Mouse (Mus musculus) G1E (cell line): ENCODE results near the gene Tceal5. TPM values are rescaled to one million over a fixed set of nuclear protein-coding genes. Genes with fewer than 3 reads are reported as not detected.
A peak's percentile ranks its signal among the peaks of the same experiment; 100 is the strongest.

Experiments used
- ATAC-seq: 2 replicates; pipeline ENCODE4 v1.8.0; 2016; ENCODE audit warnings: mild to moderate bottlenecking; ENCODE audit not compliant: insufficient number of reproducible peaks, poor library complexity, low FRiP score, severe bottlenecking; ENCODE audit errors: extremely low read depth
- DNase-seq: peaks from one replicate; pipeline ENCODE4 v3.0.0; 2012; ENCODE audit warnings: low spot score
- H3K27me3 ChIP-seq: 2 replicates; pipeline ENCODE4 v1.6.1; 2012; ENCODE audit warnings: mild to moderate bottlenecking, low read length, inconsistent platforms; ENCODE audit not compliant: insufficient read depth
- H3K36me3 ChIP-seq: replicated peaks from 2 replicates; pipeline ENCODE3; 2012; ENCODE audit warnings: mild to moderate bottlenecking, inconsistent platforms
- H3K4me1 ChIP-seq: 2 replicates; pipeline ENCODE4 v1.6.1; 2012; ENCODE audit warnings: low read depth, low read length, inconsistent platforms, mixed read lengths; ENCODE audit not compliant: insufficient read depth
- H3K4me3 ChIP-seq: 2 replicates; pipeline ENCODE4 v1.5.1; 2012; ENCODE audit warnings: low read depth, mild to moderate bottlenecking, inconsistent platforms, low read length, moderate library complexity, mixed read lengths
- H3K9me3 ChIP-seq: replicated peaks from 2 replicates; pipeline ENCODE4 v1.6.1; 2012; ENCODE audit warnings: inconsistent platforms
- CTCF ChIP-seq: IDR thresholded peaks from 2 replicates; pipeline ENCODE4 v1.5.1; 2012; ENCODE audit warnings: low read depth, low read length, inconsistent platforms, mixed read lengths
- GATA1 ChIP-seq: IDR thresholded peaks from 2 replicates; pipeline ENCODE4 v1.6.1; 2012; ENCODE audit warnings: borderline replicate concordance, low read length, inconsistent platforms, mixed read lengths
- GATA2 ChIP-seq: IDR thresholded peaks from 2 replicates; pipeline ENCODE4 v1.6.1; 2012; ENCODE audit warnings: low read depth, low read length, inconsistent platforms, borderline replicate concordance
- POLR2AphosphoS5 ChIP-seq: IDR thresholded peaks from 2 replicates; pipeline ENCODE4 v1.6.1; 2012; ENCODE audit warnings: low read depth, low read length, inconsistent platforms; ENCODE audit not compliant: insufficient replicate concordance
- TAL1 ChIP-seq: conservative IDR thresholded peaks from 2 replicates; pipeline ENCODE4 v1.6.1; 2012; ENCODE audit warnings: low read depth, low read length, inconsistent platforms, mixed read lengths
- polyA plus RNA-seq: library from polyadenylated mRNA; stranded (reverse); fragments of >175 nt; gene quantifications from 2 replicates; pipeline ENCODE4 v1.2.3, GENCODE M21; 2012
- total RNA-seq, 2 experiments: library from RNA; stranded (forward) in 1 of 2; stranded (reverse) in 1 of 2; fragments of 200-1000 nt in 1 of 2; fragments of >200 nt in 1 of 2; fragmentation: Nextera tagmentation in 1 of 2; gene quantifications; 2 replicates each; pipeline ENCODE4 v1.2.3; 2014 to 2017

The Tceal5 gene
- total RNA-seq (2014; fragmentation: Nextera tagmentation) (12.0 and 12.3 TPM in 2 replicates), total RNA-seq (2017) (0.23 and 0.93 TPM in 2 replicates), polyA plus RNA-seq (3.3 and 3.6 TPM in 2 replicates)

- DNase-seq (no peak), ATAC-seq (no peak)
- Histone ChIP-seq H3K36me3 (no peaks in the 10 kb centered on the region), H3K4me1 (peaks cover 10% of the 10 kb centered on the region; the same call in 1 of the 2 replicates), H3K9me3 (no peaks in the 10 kb centered on the region), H3K27me3 (no peaks in the 10 kb centered on the region), H3K4me3 (peak within 1 kb of the TSS; percentile 51)
- no peak for TF ChIP-seq TAL1
- no peak for TF ChIP-seq POLR2AphosphoS5
- no peak for TF ChIP-seq GATA2
- TF ChIP-seq GATA1, result no peak
Measured at GRCm38 (mm10) chrX:136203664-136204066, at the start of gene Tceal5. TSS of gene Tceal5 (minus strand) at chrX:136203876.

- H3K4me1 ChIP-seq, result peaks cover 3% of the 10 kb centered on the region; the same call in 1 of the 2 replicates
- DNase-seq (no peak), ATAC-seq (no peak)
- H3K36me3 ChIP-seq, result peaks cover 10% of the 10 kb centered on the region
- no peak overlapping the region for H3K4me3 ChIP-seq
- H3K27me3 ChIP-seq, result no peaks in the 10 kb centered on the region
- no peaks in the 10 kb centered on the region for H3K9me3 ChIP-seq
- TF ChIP-seq CTCF (no peak), GATA1 (no peak), GATA2 (no peak), TAL1 (no peak), POLR2AphosphoS5 (no peak)
Measured at GRCm38 (mm10) chrX:136252023-136252729, 48.5 kb upstream of the Tceal5 start.

GRCm38 (mm10) chrX:136249671-136250070 is 46.0 kb upstream of the Tceal5 start:
- no peak for ATAC-seq
- Histone ChIP-seq H3K27me3 (no peaks in the 10 kb centered on the region), H3K4me1 (peaks cover 9% of the 10 kb centered on the region; the same call in 1 of the 2 replicates), H3K36me3 (peaks cover 16% of the 10 kb centered on the region), H3K9me3 (no peaks in the 10 kb centered on the region), H3K4me3 (no peak overlapping the region)
- TF ChIP-seq TAL1 (no peak), CTCF (no peak), GATA2 (no peak), GATA1 (no peak)
- no peak for DNase-seq

GRCm38 (mm10) chrX:136248811-136249210 is 45.1 kb upstream of the Tceal5 start:
- H3K9me3 ChIP-seq, result no peaks in the 10 kb centered on the region
- H3K27me3 ChIP-seq, result no peaks in the 10 kb centered on the region
- DNase-seq, result no peak

GRCm38 (mm10) chrX:136245521-136246071 is 41.9 kb upstream of the Tceal5 start:
- DNase-seq, result no peak
- no peaks in the 10 kb centered on the region for H3K9me3 ChIP-seq
- ATAC-seq, result no peak
- H3K27me3 ChIP-seq, result no peaks in the 10 kb centered on the region
- H3K36me3 ChIP-seq, result peaks cover 16% of the 10 kb centered on the region
- no peak for TF ChIP-seq GATA2
- TF ChIP-seq CTCF, result no peak
- no peak for TF ChIP-seq TAL1
- TF ChIP-seq GATA1, result no peak
- TF ChIP-seq POLR2AphosphoS5, result no peak
- H3K4me1 ChIP-seq, result 0 out of 2 replicates have a peak, but pooled peaks cover 6% of the 10 kb centered on the region
- peak overlapping the region; percentile 70 for H3K4me3 ChIP-seq

More at GRCm38 (mm10) chrX:136248811-136249210, 45.1 kb upstream of the Tceal5 start:
- peaks cover 16% of the 10 kb centered on the region for H3K36me3 ChIP-seq
- no peak overlapping the region for H3K4me3 ChIP-seq
- TF ChIP-seq TAL1 (no peak), GATA1 (no peak), POLR2AphosphoS5 (no peak), GATA2 (no peak), CTCF (no peak)
- peaks cover 9% of the 10 kb centered on the region; the same call in 1 of the 2 replicates for H3K4me1 ChIP-seq
- ATAC-seq, result no peak

- ATAC-seq (peak; percentile 98), DNase-seq (peak; percentile 61)
- peak within 1 kb of the TSS; percentile 70 for H3K4me3 ChIP-seq
- no peaks in the 10 kb centered on the region for H3K27me3 ChIP-seq
- 0 out of 2 replicates have a peak, but pooled peaks cover 6% of the 10 kb centered on the region for H3K4me1 ChIP-seq
- no peak for TF ChIP-seq POLR2AphosphoS5
- no peak for TF ChIP-seq GATA1
- peaks cover 16% of the 10 kb centered on the region for H3K36me3 ChIP-seq
- no peaks in the 10 kb centered on the region for H3K9me3 ChIP-seq
Measured at GRCm38 (mm10) chrX:136244574-136245229, 41.0 kb upstream of the Tceal5 start, which contains the start of gene Tceal9. TSS of gene Tceal9 (plus strand) at chrX:136245079.
